Mouse (Mus musculus): ENCODE data around the gene Prrt2. TPM values are rescaled to one million over a fixed set of nuclear protein-coding genes. Genes with fewer than 3 reads are reported as not detected.

Prrt2 gene
- 1 to 10 TPM; 2.6 to 3.3 TPM for polyA plus RNA-seq (2017; shearing (Covaris generic))

DNA sequence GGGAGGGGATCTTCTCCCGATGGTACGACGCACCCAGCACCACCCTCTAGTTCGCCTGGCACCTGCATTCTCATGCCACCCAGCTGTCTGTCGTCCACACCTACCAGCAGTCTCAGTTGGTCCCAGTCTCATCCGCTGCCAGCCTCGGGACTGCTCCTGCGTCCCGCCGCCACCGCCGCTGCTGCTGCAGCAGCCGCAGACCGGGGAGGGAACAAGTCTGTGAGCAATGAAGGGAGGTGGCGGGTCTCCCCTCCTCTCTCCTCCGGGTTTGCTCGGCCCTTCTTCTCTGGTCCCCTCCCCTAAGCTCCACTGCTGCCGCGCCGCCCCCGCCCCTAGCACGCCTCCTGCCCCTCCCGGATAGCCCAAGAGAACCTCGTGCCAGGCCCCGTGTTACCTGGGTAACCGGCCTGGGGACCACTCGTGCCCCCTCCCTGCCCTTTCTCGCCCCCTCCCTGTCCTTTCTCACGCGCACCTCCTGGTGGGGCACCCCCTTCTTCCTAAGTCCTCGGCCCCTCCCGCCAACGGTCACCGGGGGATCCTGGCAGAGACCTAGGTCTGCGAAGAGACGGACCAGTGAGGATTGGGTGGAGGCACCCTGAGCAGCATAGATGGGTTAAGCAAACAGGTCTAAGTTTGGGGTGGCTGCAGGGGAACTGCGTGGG, at the start of gene Prrt2, which contains the start of gene Gm42742:
Gene Prrt2, minus strand, starts transcription at position 311 of the 662 bp plus-strand sequence.
Gene Gm42742, minus strand, starts transcription at position 197 of the 662 bp plus-strand sequence.
- ATAC-seq: peak; percentile 21

GRCm38 (mm10) chr7:127066317-127066716, 45.3 kb upstream of the Prrt2 start:
- no peak for ATAC-seq

GRCm38 (mm10) chr7:127065538-127065937, 44.5 kb upstream of the Prrt2 start:
- no peak for ATAC-seq

DNA sequence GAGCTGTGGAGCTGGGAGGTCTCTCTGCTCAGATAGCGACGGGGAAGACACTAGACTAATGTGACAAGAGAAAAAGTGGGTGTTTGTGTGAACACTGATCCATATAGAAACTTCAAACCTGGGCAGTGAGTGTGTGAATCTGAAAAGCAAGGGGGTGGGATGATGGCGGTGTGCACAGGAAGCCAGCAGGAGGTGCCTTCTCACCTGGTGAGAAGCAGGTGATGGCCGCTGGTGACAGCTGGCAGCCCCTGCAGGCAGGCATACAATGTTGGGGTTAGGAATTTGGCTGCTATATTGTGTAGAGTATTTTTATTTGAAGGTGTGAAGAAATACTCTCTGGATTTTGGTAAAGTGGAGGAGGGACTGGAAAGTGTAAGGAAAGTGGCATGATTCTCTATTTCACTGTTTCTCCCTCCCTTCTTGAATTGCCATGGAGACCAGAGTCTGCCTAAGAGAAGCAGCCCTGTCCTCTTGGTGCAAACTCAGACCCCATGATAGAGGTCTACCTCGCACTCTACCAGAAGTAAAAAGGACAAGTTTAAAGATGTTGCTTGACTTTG, 34.1 kb upstream of the Prrt2 start:
- ATAC-seq: no peak

DNA sequence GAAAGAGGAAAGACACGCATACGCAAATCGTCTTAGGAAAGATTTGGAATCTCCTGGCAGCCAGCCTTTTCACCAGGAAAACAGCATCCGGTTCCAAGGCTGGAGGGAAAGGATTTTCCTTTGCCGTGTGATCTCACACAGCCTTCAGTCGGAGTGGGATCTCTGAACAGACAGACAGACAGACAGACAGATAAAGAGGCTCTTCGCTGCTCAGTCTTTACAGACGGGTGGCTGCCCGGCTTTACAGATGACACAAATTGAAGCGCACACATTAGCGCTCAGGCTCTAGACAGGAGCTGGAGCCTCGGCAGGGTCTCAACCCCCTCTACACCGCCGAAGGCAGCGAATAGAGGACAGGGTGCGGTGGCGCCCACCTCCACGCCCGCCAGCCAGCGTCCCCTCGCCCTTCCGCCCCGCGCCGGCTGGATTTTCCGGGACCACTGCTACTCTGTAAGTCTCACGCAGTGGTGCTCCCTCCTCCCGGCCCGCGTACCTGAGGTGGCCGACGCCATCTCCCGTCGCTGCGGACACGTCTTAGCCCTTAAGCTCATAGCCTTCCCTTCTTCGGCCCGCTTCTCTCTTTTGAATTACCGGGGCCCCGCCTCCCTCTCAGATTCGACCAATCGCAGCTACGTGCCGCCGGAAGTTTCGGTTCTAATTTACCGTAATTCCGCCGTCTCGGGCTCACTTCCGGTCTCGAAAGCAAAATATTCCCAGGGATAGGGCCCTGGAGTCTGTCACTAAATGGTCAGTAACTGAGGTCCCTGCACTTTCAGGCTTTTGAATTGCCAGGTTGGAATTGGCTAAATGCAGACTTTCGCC, 21.1 kb upstream of the Prrt2 start, which contains the start of gene Kif22:
Gene Kif22, minus strand, starts transcription at position 621 of the 822 bp plus-strand sequence.
- peak; percentile 99 for ATAC-seq

- peak; percentile 40 for ATAC-seq
Measured at GRCm38 (mm10) chr7:127031244-127031643, 10.2 kb upstream of the Prrt2 start.

DNA sequence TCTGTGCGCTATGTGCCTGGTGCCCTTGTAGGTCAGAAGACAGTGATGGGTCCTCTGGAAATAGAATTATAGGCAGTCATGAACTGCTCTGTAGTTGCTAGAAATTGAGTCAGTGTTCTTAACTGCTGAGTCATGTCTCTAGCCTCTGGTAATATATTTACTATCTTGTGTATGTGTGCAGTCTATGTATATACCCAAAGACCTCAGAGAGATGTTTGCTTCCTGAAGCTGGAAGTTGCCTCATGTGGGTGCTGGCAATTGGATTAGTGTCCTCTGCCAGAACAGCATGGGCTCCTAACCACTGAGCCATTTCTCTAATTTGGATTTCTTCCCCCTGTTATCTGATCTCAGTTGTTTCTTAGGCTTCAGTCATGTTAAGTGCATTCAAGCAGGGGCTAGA, 9.2 kb upstream of the Prrt2 start:
- ATAC-seq: no peak

- no peak for ATAC-seq
Measured at GRCm38 (mm10) chr7:127027885-127028284, 6.9 kb upstream of the Prrt2 start.

DNA sequence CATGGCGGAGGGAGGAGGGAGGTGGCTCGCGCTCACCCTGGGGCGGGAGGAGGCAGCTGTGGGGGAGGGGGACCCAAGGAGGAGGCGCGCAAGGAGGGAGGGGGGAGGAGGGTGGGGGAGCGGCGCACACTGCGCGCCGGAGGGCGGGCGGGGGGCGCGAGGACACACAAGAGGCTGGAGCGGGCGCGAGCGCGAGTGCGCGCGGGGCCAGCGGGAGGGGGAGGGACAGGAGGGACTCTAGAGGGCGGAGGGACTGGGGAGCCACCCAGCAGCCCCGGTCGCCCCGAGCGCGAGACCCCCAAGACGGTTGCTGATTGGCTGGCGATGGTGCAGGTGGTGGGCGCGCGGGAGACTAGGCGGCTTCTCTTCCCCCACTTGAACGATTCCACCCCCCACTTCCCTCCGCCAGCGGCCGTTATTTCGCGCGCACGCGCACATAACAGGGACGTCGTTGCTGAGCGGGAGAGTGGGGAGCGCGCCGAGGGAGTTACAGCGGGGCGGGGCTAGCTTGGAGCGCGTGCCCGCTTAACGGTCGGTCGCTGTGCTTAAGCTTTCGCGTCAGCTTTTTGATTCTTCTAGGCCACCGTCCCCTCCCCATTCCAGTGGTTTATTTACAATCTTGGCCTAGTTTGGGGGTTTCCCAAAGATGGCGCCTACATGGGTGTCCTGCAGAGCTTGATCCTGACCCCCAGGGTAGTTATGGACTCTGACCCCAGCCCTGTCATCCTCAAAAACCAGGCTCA, 6.1 kb upstream of the Prrt2 start, which contains the start of gene Maz:
Gene Maz, minus strand, starts transcription at position 54 of the 743 bp plus-strand sequence.
- peak; percentile 76 for ATAC-seq

DNA sequence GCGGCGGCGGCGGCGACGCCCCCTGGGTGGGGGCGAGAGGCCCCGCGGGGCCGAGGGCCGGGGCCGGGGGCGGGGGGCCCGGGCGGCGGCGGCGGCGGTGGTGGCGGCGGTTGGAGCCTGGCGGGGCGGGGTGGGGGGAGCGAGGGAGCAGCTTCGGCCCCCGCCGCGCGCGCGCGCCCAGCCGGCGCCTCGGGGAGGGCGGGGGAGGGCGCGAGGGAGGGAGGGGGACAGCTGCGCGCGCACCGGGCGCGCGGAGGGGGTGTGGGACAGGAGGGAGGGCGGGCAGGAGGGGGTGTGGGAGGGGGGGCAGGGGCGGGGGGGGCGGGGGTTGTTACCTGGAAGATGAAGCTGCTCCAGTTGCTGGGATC, 5.6 kb upstream of the Prrt2 start:
- no peak for ATAC-seq

- ATAC-seq: no peak
Measured at GRCm38 (mm10) chr7:127026161-127026600, 5.2 kb upstream of the Prrt2 start.

DNA sequence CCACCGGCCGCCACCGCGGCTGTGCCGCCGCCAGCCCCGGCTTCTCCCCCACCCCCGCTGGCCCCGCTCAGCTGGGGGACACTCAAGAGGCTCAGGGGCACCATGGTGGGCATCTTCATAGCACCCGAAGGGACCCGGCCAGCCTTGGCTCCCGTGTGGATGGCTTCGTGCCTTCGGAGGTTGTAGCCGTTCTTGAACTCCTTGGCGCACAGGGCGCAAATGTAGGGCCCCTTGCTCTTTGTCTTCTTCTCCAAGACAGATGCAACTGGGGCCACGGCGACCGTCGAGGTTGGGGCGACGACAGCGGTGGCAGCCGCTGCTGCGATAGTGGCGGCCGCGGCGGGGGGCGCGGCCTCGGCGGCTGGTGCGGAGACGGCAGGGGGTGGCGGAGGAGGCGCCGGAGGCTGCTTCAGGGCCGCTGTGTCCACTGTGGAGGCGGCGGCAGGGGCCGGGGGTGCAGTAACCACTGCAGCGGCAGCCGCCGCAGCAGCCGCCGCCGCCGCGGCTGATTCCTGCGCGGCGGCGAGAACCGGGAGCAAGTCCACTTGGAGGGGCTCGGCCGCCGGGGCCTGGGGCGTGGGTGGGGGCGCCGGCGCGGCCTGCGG, 4.6 kb upstream of the Prrt2 start:
- ATAC-seq: no peak

- peak; percentile 43 for ATAC-seq
Measured at GRCm38 (mm10) chr7:127024755-127025555, 3.9 kb upstream of the Prrt2 start.

DNA sequence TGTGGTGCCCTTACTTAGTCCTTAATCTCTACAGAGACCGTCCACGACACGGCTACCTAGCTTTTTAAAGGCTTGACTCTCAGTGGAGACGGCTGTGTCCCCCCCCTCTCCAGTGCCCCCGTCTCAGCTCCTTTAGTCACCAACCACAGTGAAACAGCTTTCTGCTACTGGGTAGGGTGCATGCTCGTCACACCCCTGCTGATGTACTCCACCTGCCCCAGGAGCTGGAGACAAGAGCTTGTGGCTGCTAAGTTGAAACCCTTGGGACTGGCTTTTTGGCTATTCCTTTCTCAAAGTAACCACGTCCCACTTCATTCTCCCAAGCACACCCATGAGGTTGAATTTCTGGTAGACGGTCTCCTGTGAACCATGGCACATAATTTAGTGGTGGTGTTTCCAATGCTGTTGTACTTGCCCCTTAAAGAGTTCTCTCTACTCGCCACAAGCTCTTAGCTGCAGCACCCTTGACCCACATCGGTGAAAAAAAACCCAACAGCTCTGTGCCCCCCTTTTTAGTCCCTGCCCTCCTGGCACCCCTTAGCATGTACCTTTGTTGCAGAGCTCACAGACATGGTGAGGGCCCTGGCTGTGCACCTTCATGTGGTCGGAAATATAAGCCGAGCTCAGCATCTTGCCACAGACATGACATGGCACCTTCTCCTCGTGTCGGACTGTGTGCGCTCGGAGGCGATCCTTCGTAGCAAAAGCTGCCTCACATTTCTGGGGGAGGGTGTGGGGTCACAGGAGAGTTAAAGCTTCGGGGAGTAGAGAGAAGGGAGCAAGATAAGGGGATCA, 3.1 kb upstream of the Prrt2 start:
- no peak for ATAC-seq

DNA sequence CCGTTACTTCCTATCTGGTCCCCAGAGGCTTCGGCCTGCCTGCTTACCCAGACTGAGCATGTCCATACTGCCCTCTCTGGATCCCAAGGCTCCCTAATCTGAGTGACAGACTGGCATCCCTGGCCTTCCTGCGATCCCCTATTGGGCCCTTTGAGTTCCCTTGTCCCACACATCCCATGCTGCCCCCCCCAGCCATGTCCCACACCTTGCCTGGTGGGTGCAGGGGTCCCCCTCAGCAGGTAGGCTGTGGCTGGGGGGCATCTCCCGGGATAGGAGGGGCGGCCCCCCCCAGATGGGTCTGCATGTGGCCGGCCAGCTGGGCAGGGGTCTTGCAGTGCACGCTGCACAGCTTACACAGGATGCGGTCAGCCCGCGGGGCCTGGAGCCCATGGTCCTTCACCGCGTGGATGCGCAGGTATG, 2.3 kb upstream of the Prrt2 start:
- no peak for ATAC-seq

DNA sequence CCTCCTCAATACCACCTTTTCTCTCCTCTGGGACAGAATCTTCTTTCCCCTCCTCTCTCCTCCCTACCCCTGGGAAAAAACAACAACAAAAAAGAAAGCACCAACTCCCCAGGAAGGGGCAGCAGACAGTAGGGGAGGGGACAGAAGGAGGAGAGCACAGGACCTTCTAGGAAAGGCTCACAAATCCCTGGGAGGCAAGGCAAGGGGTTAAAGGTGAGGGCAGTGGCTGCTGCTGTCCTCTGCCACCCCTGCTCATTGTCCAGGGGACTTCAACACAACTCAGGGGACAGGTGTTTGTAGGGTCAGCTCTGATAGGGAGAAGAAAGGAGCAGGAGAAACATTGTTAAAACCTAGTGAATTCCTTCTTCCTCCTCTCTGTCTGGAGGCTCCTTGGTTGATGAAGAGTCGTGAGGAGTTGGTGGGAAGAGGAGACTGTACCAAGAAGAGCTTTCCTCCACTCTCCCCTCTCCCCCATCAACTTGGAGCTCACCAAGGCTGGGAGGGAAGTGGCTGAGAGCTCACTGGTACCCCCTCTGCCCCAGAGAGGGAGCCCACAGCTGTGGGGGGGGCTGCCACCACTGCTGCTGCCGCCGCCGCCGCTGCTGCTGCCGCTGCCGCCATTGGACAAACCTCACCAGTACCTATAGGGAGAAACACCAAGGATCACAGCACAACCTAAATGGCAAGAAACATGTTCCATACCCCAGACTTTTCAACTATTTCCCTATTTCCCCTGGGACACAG, 1.7 kb upstream of the Prrt2 start:
- no peak for ATAC-seq

DNA sequence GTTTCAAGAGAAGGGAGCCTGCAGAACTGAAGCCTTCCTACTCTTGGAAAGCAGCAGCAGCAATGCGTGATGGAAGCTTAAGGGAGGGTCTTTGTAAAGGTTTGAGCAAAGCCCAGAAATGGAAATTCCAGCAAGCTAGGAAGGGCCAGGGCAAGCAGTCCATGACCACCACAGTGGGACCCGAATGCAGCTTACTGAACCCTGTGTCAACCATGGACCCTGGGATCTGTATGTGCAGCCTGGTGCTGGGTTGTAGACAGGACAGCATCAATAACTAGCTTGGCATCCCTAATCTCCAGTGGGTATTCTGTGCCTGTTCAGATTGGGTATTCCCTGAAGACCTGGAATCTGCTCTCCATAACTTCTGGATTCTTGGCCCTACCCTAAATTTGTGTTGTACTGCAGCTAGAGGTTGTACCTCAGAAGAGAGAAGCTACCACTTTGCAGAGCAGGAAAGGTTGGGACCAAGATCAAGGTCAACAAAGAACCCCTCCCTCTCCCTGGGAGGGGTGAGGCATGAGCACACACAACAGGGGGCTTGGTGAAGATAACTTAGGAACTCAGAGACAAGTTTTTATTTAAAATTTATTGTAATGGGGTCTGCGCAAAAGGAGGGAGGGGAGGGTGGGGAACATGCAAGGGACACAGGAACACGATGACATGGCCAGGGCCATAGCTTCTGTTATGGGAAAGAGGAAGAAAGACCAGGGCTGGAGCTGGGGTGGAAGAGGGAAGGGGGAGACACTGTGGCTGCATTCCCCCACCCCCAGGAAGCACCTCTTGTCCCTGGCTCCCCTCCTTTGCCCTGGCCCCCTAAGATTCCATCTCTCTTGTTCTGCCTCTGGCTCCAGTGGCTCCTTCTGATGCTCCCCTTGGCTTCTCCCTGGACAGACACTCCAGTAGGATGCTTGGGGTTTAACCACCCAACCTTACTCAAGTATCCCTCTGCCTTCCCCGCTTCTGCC, 834 bp upstream of the Prrt2 start:
- ATAC-seq: no peak

- ATAC-seq: no peak
Measured at GRCm38 (mm10) chr7:127020491-127020890, 520 bp downstream of the Prrt2 start.

All from CD4-positive, CD25-positive, alpha-beta regulatory T cell, adult 4 months (primary cell).